9 mouse cellular contexts compared by ENCODE assay signal in the genomic region with DNA sequence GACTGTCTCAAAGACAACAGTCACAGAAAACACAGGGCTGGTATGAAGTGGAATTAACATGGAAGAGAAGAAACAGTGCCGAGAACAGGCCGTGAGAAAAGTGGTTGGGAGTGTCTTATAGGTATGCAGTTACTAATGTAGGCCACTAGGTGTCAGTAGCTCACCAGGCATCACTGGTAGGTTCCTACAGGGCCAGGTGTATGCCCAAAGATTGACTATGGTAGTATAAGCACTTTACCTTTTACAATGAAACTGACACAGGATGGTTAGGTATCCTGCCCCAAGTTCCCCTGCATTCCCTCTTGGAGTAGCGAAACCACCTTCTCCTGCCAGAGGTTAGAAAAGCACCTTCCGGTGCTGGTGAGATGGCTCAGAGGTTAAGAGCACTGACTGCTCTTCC. TPM values are rescaled to one million over a fixed set of nuclear protein-coding genes. Genes with fewer than 3 reads are reported as not detected.
DNase-seq lines count a peak whose midpoint lies in the region; ATAC-seq and TF ChIP-seq lines count a peak whose summit lies in the region.
"Had no signal": no experiment of that assay in that cellular context is flagged by ENCODE, and none has a peak within 500 bp of the region (broad histone marks: within the 10 kb centered on the region; RNA-seq: fewer than 3 reads in every experiment).

No protein-coding gene starts in this region.

- H3K27me3 ChIP-seq in hindbrain, embryonic 11.5 days (ENCODE audit: control insufficient read depth, insufficient read depth, low read length) = no peaks in the 10 kb centered on the region
- no peaks in the 10 kb centered on the region for H3K27me3 ChIP-seq in hindbrain, embryonic 13.5 days
- H3K27me3 ChIP-seq in embryonic facial prominence, embryonic 10.5 days (replicated peaks; ENCODE audit: low read depth, poor library complexity, severe bottlenecking) = no peaks in the 10 kb centered on the region
- H3K27me3 ChIP-seq in myocyte (ENCODE audit: control insufficient read depth, insufficient read depth, insufficient read length) = no peaks in the 10 kb centered on the region
- H3K27me3 ChIP-seq: neural tube, embryonic 12.5 days had no signal

- WGBS in hindbrain, embryonic 11.5 days = 80% methylated on average over 4 of the region's 4 CpGs
- WGBS in hindbrain, embryonic 13.5 days = 73% methylated on average over 4 of the region's 4 CpGs
- WGBS in embryonic facial prominence, embryonic 10.5 days = 79% methylated on average over 4 of the region's 4 CpGs

- H3K4me2 ChIP-seq in hindbrain, embryonic 11.5 days (replicated peaks; ENCODE audit: low read depth, low read length) = no peak overlapping the region
- no peak overlapping the region for H3K4me2 ChIP-seq in hindbrain, embryonic 13.5 days
- peak overlapping the region; percentile 46 for H3K4me2 ChIP-seq in myocyte (ENCODE audit: low read depth)
- H3K4me2 ChIP-seq: neural tube, embryonic 12.5 days had no signal

- no peak overlapping the region for H3ac ChIP-seq in myocyte (ENCODE audit: control insufficient read depth, insufficient read length)

- DNase-seq in hindbrain, embryonic 11.5 days (ENCODE audit: low spot score) = peak; percentile 55
- peak; percentile 42 for DNase-seq in adrenal gland, postnatal 10 days
- peak; percentile 42 for DNase-seq in embryonic facial prominence, embryonic 10.5 days (ENCODE audit: low spot score)
- peak; percentile 62 to 63 for DNase-seq in kidney, postnatal 36 days
- no peak for DNase-seq in layer of hippocampus, postnatal 25 days (ENCODE audit: extremely low spot score in 1 of 2, low spot score in 1 of 2)

- no peak for TF ChIP-seq POLR2A in myocyte (IDR thresholded peaks at IDR 0.05; ENCODE audit: insufficient read length, low read depth)

- H3K27ac ChIP-seq in hindbrain, embryonic 11.5 days (ENCODE audit: low read depth, low read length) = no peak overlapping the region
- no peak overlapping the region for H3K27ac ChIP-seq in hindbrain, embryonic 13.5 days
- H3K27ac ChIP-seq in embryonic facial prominence, embryonic 10.5 days (replicated peaks) = no peak overlapping the region
- H3K27ac ChIP-seq: neural tube, embryonic 12.5 days had no signal

- no peak overlapping the region for H3K4me3 ChIP-seq in hindbrain, embryonic 11.5 days (ENCODE audit: low read depth, low read length)
- no peak overlapping the region for H3K4me3 ChIP-seq in hindbrain, embryonic 13.5 days
- H3K4me3 ChIP-seq in embryonic facial prominence, embryonic 10.5 days = no peak overlapping the region
- no peak overlapping the region for H3K4me3 ChIP-seq in myocyte
- H3K4me3 ChIP-seq: neural tube, embryonic 12.5 days had no signal

- H3K9me3 ChIP-seq in hindbrain, embryonic 11.5 days (ENCODE audit: control insufficient read depth, low read length) = no peaks in the 10 kb centered on the region
- H3K9me3 ChIP-seq in hindbrain, embryonic 13.5 days = no peaks in the 10 kb centered on the region
- H3K9me3 ChIP-seq in embryonic facial prominence, embryonic 10.5 days = no peaks in the 10 kb centered on the region
- H3K9me3 ChIP-seq: neural tube, embryonic 12.5 days had no signal

- H3K9ac ChIP-seq in hindbrain, embryonic 11.5 days (ENCODE audit: low read depth, low read length) = no peak overlapping the region
- no peak overlapping the region for H3K9ac ChIP-seq in hindbrain, embryonic 13.5 days
- H3K9ac ChIP-seq: neural tube, embryonic 12.5 days had no signal

- peaks cover 14% of the 10 kb centered on the region for H3K36me3 ChIP-seq in hindbrain, embryonic 11.5 days (ENCODE audit: control insufficient read depth, insufficient read depth, low read length)
- H3K36me3 ChIP-seq in hindbrain, embryonic 13.5 days = peaks cover 42% of the 10 kb centered on the region
- H3K36me3 ChIP-seq in embryonic facial prominence, embryonic 10.5 days (replicated peaks) = peaks cover 51% of the 10 kb centered on the region
- H3K36me3 ChIP-seq in myocyte (ENCODE audit: control insufficient read depth, insufficient read depth) = peaks cover 24% of the 10 kb centered on the region

- no peak for ATAC-seq in hindbrain, embryonic 11.5 days (ENCODE audit: low FRiP score)
- ATAC-seq in hindbrain, embryonic 13.5 days (ENCODE audit: low FRiP score) = no peak
- ATAC-seq in CD4-positive, CD25-positive, alpha-beta regulatory T cell, adult 4 months = peak; percentile 64

- peaks cover 45% of the 10 kb centered on the region for H3K79me2 ChIP-seq in myocyte (ENCODE audit: control insufficient read depth, insufficient read depth)

- H3K4me1 ChIP-seq in hindbrain, embryonic 11.5 days (replicated peaks; ENCODE audit: control insufficient read depth, insufficient read depth, low read length) = peaks cover 5% of the 10 kb centered on the region
- peaks cover 16% of the 10 kb centered on the region for H3K4me1 ChIP-seq in hindbrain, embryonic 13.5 days (replicated peaks)
- peaks cover 14% of the 10 kb centered on the region for H3K4me1 ChIP-seq in embryonic facial prominence, embryonic 10.5 days

TF ChIP-seq in myocyte, 11 proteins besides CTCF, POLR2A, EP300 and RAD21:
- TF ChIP-seq SRF (IDR thresholded peaks at IDR 0.05; ENCODE audit: control insufficient read depth, insufficient read length, low read depth) (no peak), POLR2AphosphoS2 (IDR thresholded peaks at IDR 0.05; ENCODE audit: insufficient read length, low read depth) (no peak)

RNA-seq across cellular contexts. Expression of gene Ndufab1, which starts 2.5 kb away (rescaled TPM):
- polyA plus RNA-seq in hindbrain, embryonic 11.5 days (2014; fragmentation: Nextera tagmentation; extraction: Ambion mirVana) = 649 and 690 TPM in 2 replicates
- 626 and 638 TPM in 2 replicates for polyA plus RNA-seq in hindbrain, embryonic 13.5 days (2015; fragmentation: Nextera tagmentation; extraction: Ambion mirVana)
- polyA plus RNA-seq in CD4-positive, CD25-positive, alpha-beta regulatory T cell, adult 4 months (2017; shearing (Covaris generic)) = 100 to 1,000 TPM; 117 to 166 TPM
- 1,000 to 10,000 TPM in 1 of 2 experiments, 100 to 1,000 TPM in 1; 951 to 1,021 TPM for total RNA-seq in adrenal gland, postnatal 10 days (2021)
- 763 and 789 TPM in 2 replicates for polyA plus RNA-seq in embryonic facial prominence, embryonic 10.5 days (2016; fragmentation: Nextera tagmentation; extraction: Ambion mirVana)
- polyA plus RNA-seq in myocyte (2012; fragmentation: generic; extraction: Trizol) = 729 TPM
- 100 to 1,000 TPM; 287 to 320 TPM for total RNA-seq in layer of hippocampus, postnatal 25 days (2021)

RNA-seq across cellular contexts. Expression of gene Ears2, which starts 32.2 kb away (rescaled TPM):
- 14.5 TPM in 2 replicates for polyA plus RNA-seq in hindbrain, embryonic 11.5 days (2014; fragmentation: Nextera tagmentation; extraction: Ambion mirVana)
- polyA plus RNA-seq in hindbrain, embryonic 13.5 days (2015; fragmentation: Nextera tagmentation; extraction: Ambion mirVana) = 10.2 and 10.4 TPM in 2 replicates
- polyA plus RNA-seq in CD4-positive, CD25-positive, alpha-beta regulatory T cell, adult 4 months (2017; shearing (Covaris generic)) = 1 to 10 TPM; 6.6 to 7.5 TPM
- total RNA-seq in adrenal gland, postnatal 10 days (2021) = 10 to 100 TPM; 19.3 to 21.7 TPM
- polyA plus RNA-seq in embryonic facial prominence, embryonic 10.5 days (2016; fragmentation: Nextera tagmentation; extraction: Ambion mirVana) = 16.4 and 18.4 TPM in 2 replicates
- 10.8 TPM for polyA plus RNA-seq in myocyte (2012; fragmentation: generic; extraction: Trizol)
- total RNA-seq in layer of hippocampus, postnatal 25 days (2021) = 1 to 10 TPM; 8.6 to 9.5 TPM

RNA-seq across cellular contexts. Expression of gene Ubfd1, which starts 32.2 kb away (rescaled TPM):
- polyA plus RNA-seq in hindbrain, embryonic 11.5 days (2014; fragmentation: Nextera tagmentation; extraction: Ambion mirVana) = 94.1 and 94.5 TPM in 2 replicates
- polyA plus RNA-seq in hindbrain, embryonic 13.5 days (2015; fragmentation: Nextera tagmentation; extraction: Ambion mirVana) = 72.1 and 72.4 TPM in 2 replicates
- 10 to 100 TPM; 10.2 to 10.4 TPM for polyA plus RNA-seq in CD4-positive, CD25-positive, alpha-beta regulatory T cell, adult 4 months (2017; shearing (Covaris generic))
- 10 to 100 TPM; 41.5 to 43.0 TPM for total RNA-seq in adrenal gland, postnatal 10 days (2021)
- 74.8 and 75.0 TPM in 2 replicates for polyA plus RNA-seq in embryonic facial prominence, embryonic 10.5 days (2016; fragmentation: Nextera tagmentation; extraction: Ambion mirVana)
- polyA plus RNA-seq in myocyte (2012; fragmentation: generic; extraction: Trizol) = 19.9 TPM
- 10 to 100 TPM; 50.9 to 61.2 TPM for total RNA-seq in layer of hippocampus, postnatal 25 days (2021)

RNA-seq across cellular contexts. Expression of gene Palb2, which starts 33.6 kb away (rescaled TPM):
- polyA plus RNA-seq in hindbrain, embryonic 11.5 days (2014; fragmentation: Nextera tagmentation; extraction: Ambion mirVana) = 14.6 and 20.9 TPM in 2 replicates
- polyA plus RNA-seq in hindbrain, embryonic 13.5 days (2015; fragmentation: Nextera tagmentation; extraction: Ambion mirVana) = 5.7 and 8.7 TPM in 2 replicates
- polyA plus RNA-seq in CD4-positive, CD25-positive, alpha-beta regulatory T cell, adult 4 months (2017; shearing (Covaris generic)) = 10 to 100 TPM in 1 of 2 experiments, 1 to 10 TPM in 1; 10.0 to 12.7 TPM
- total RNA-seq in adrenal gland, postnatal 10 days (2021) = 1 to 10 TPM; 2.7 to 4.3 TPM
- 25.6 and 27.0 TPM in 2 replicates for polyA plus RNA-seq in embryonic facial prominence, embryonic 10.5 days (2016; fragmentation: Nextera tagmentation; extraction: Ambion mirVana)
- 0.48 TPM for polyA plus RNA-seq in myocyte (2012; fragmentation: generic; extraction: Trizol)
- 1 to 10 TPM; 1.3 to 1.4 TPM for total RNA-seq in layer of hippocampus, postnatal 25 days (2021)

RNA-seq across cellular contexts. Expression of gene Dctn5, which starts 33.6 kb away (rescaled TPM):
- 143 and 144 TPM in 2 replicates for polyA plus RNA-seq in hindbrain, embryonic 11.5 days (2014; fragmentation: Nextera tagmentation; extraction: Ambion mirVana)
- polyA plus RNA-seq in hindbrain, embryonic 13.5 days (2015; fragmentation: Nextera tagmentation; extraction: Ambion mirVana) = 162 TPM in 2 replicates
- 100 to 1,000 TPM in 1 of 2 experiments, 10 to 100 TPM in 1; 97.3 to 118 TPM for polyA plus RNA-seq in CD4-positive, CD25-positive, alpha-beta regulatory T cell, adult 4 months (2017; shearing (Covaris generic))
- 10 to 100 TPM; 53.0 to 59.0 TPM for total RNA-seq in adrenal gland, postnatal 10 days (2021)
- 117 and 120 TPM in 2 replicates for polyA plus RNA-seq in embryonic facial prominence, embryonic 10.5 days (2016; fragmentation: Nextera tagmentation; extraction: Ambion mirVana)
- 53.3 TPM for polyA plus RNA-seq in myocyte (2012; fragmentation: generic; extraction: Trizol)
- 100 to 1,000 TPM; 100 to 111 TPM for total RNA-seq in layer of hippocampus, postnatal 25 days (2021)

Comparison
In these comparisons a context has a peak if more than half of its experiments do, and no peak if none do; other contexts are left out.
1. DNase-seq: peak in hindbrain, embryonic 11.5 days (single experiment), adrenal gland, postnatal 10 days (single experiment), embryonic facial prominence, embryonic 10.5 days (single experiment) and kidney, postnatal 36 days (2 of 2); none in layer of hippocampus, postnatal 25 days (0 of 2).